Comparison of ENCODE assay signal across 9 mouse cellular contexts in genomic region chr5:74198446-74198845, GRCm38 (mm10). TPM values are rescaled to one million over a fixed set of nuclear protein-coding genes. Genes with fewer than 3 reads are reported as not detected.
DNase-seq lines count a peak whose midpoint lies in the region; ATAC-seq and TF ChIP-seq lines count a peak whose summit lies in the region.
"Had no signal": no experiment of that assay in that cellular context is flagged by ENCODE, and none has a peak within 500 bp of the region (broad histone marks: within the 10 kb centered on the region; RNA-seq: fewer than 3 reads in every experiment).

No protein-coding gene starts in this region.

- peak overlapping the region; percentile 100 for H3K4me3 ChIP-seq in heart, embryonic 13.5 days
- H3K4me3 ChIP-seq in midbrain, postnatal 0 days (ENCODE audit: low read depth, low read length): no peak overlapping the region
- H3K4me3 ChIP-seq in midbrain, embryonic 15.5 days: no peak overlapping the region
- no peak overlapping the region; the same call in 1 of the 2 replicates for H3K4me3 ChIP-seq in intestine, embryonic 16.5 days (ENCODE audit: low read length)
- peak overlapping the region; percentile 6; the same call in 1 of the 2 replicates for H3K4me3 ChIP-seq in stomach, postnatal 0 days (ENCODE audit: low read depth, low read length)

- peak overlapping the region; percentile 100 for H3K9ac ChIP-seq in heart, embryonic 13.5 days
- no peak overlapping the region for H3K9ac ChIP-seq in midbrain, postnatal 0 days (replicated peaks; ENCODE audit: low read length, poor library complexity, severe bottlenecking)
- H3K9ac ChIP-seq in midbrain, embryonic 15.5 days: no peak overlapping the region
- no peak overlapping the region for H3K9ac ChIP-seq in intestine, embryonic 16.5 days (ENCODE audit: low read depth, low read length)
- no peak overlapping the region for H3K9ac ChIP-seq in stomach, postnatal 0 days (ENCODE audit: low read length)

- 0 out of 2 replicates have a peak, but pooled peaks cover 1% of the 10 kb centered on the region for H3K27me3 ChIP-seq in heart, embryonic 13.5 days (replicated peaks)
- no peaks in the 10 kb centered on the region for H3K27me3 ChIP-seq in midbrain, postnatal 0 days (ENCODE audit: insufficient read depth, low read length)
- no peaks in the 10 kb centered on the region for H3K27me3 ChIP-seq in midbrain, embryonic 15.5 days (replicated peaks)
- no peaks in the 10 kb centered on the region for H3K27me3 ChIP-seq in intestine, embryonic 16.5 days (replicated peaks; ENCODE audit: control insufficient read depth, insufficient read depth, low read length)
- no peaks in the 10 kb centered on the region for H3K27me3 ChIP-seq in stomach, postnatal 0 days (ENCODE audit: control insufficient read depth, insufficient read depth, low read length)

- intact Hi-C loops in heart, postnatal 25 days (cut with DNase I): loop anchor here (5.0 to 10.0 kb wide), 4 partner anchors 51 to 194 kb away; no protein-coding TSS in a partner anchor

- DNase-seq in heart, postnatal 25 days (ENCODE audit: low spot score): no peak
- peak; percentile 67 for DNase-seq in midbrain, postnatal 0 days (ENCODE audit: low spot score)
- DNase-seq in stomach, postnatal 0 days (ENCODE audit: low spot score): no peak
- no peak for DNase-seq in right cerebral cortex, postnatal 4 days
- DNase-seq in layer of hippocampus, adult 11-12 months (ENCODE audit: low spot score): no peak
- DNase-seq: cerebellum, adult 11 months had no signal

- 56% methylated on average over 11 of the region's 11 CpGs for WGBS in heart, embryonic 13.5 days
- whole genome bisulfite sequencing in midbrain, postnatal 0 days: 80% methylated on average over 11 of the region's 11 CpGs
- WGBS in midbrain, embryonic 15.5 days: 81% methylated on average over 11 of the region's 11 CpGs
- 70% methylated on average over 11 of the region's 11 CpGs for WGBS in intestine, embryonic 16.5 days
- 56% methylated on average over 11 of the region's 11 CpGs for WGBS in stomach, postnatal 0 days

- no peak for ATAC-seq in heart, embryonic 13.5 days (ENCODE audit: extremely low read depth, insufficient number of reproducible peaks, low FRiP score, low TSS enrichment)
- ATAC-seq in midbrain, postnatal 0 days (ENCODE audit: low FRiP score): no peak
- no peak for ATAC-seq in midbrain, embryonic 15.5 days (replicated peaks)
- no peak for ATAC-seq in intestine, embryonic 16.5 days
- no peak for ATAC-seq in stomach, postnatal 0 days (ENCODE audit: low FRiP score, low TSS enrichment)

- H3K27ac ChIP-seq in heart, embryonic 13.5 days (replicated peaks): peak overlapping the region; percentile 95
- H3K27ac ChIP-seq in midbrain, postnatal 0 days (ENCODE audit: low read depth, low read length): no peak overlapping the region
- H3K27ac ChIP-seq in midbrain, embryonic 15.5 days: no peak overlapping the region
- no peak overlapping the region for H3K27ac ChIP-seq in intestine, embryonic 16.5 days (ENCODE audit: low read length)
- peak overlapping the region; percentile 49; the same call in 1 of the 2 replicates for H3K27ac ChIP-seq in stomach, postnatal 0 days (replicated peaks)

- peaks cover 70% of the 10 kb centered on the region for H3K4me1 ChIP-seq in heart, embryonic 13.5 days
- H3K4me1 ChIP-seq in midbrain, postnatal 0 days (ENCODE audit: insufficient read depth, low read length): peaks cover 6% of the 10 kb centered on the region
- H3K4me1 ChIP-seq in midbrain, embryonic 15.5 days: peaks cover 28% of the 10 kb centered on the region
- H3K4me1 ChIP-seq in intestine, embryonic 16.5 days (ENCODE audit: control insufficient read depth, insufficient read depth, low read length): peaks cover 35% of the 10 kb centered on the region
- H3K4me1 ChIP-seq in stomach, postnatal 0 days (replicated peaks; ENCODE audit: control insufficient read depth, insufficient read depth): peaks cover 7% of the 10 kb centered on the region

- no peak for TF ChIP-seq CTCF in midbrain, postnatal 0 days (IDR thresholded peaks at IDR 0.05)
- TF ChIP-seq CTCF in stomach, postnatal 0 days (IDR thresholded peaks at IDR 0.05; ENCODE audit: low read depth): no peak

- peak overlapping the region; percentile 94 for H3K4me2 ChIP-seq in heart, embryonic 13.5 days
- H3K4me2 ChIP-seq in midbrain, postnatal 0 days (ENCODE audit: low read depth, low read length, poor library complexity, severe bottlenecking): no peak overlapping the region
- H3K4me2 ChIP-seq in midbrain, embryonic 15.5 days: no peak overlapping the region
- H3K4me2 ChIP-seq in intestine, embryonic 16.5 days (ENCODE audit: low read depth, low read length): peak overlapping the region; percentile 99; the same call in 1 of the 2 replicates
- peak overlapping the region; percentile 98 for H3K4me2 ChIP-seq in stomach, postnatal 0 days (replicated peaks; ENCODE audit: low read depth)

- TF ChIP-seq EP300 in stomach, postnatal 0 days (optimal IDR thresholded peaks at IDR 0.05): no peak

- peaks cover 38% of the 10 kb centered on the region for H3K36me3 ChIP-seq in heart, embryonic 13.5 days
- H3K36me3 ChIP-seq in midbrain, postnatal 0 days (ENCODE audit: insufficient read depth, low read length): no peaks in the 10 kb centered on the region
- H3K36me3 ChIP-seq in midbrain, embryonic 15.5 days (replicated peaks): no peaks in the 10 kb centered on the region
- peaks cover 12% of the 10 kb centered on the region for H3K36me3 ChIP-seq in intestine, embryonic 16.5 days (ENCODE audit: control insufficient read depth, insufficient read depth, low read length)
- peaks cover 16% of the 10 kb centered on the region; the same call in 1 of the 2 replicates for H3K36me3 ChIP-seq in stomach, postnatal 0 days (ENCODE audit: control insufficient read depth, insufficient read depth, low read length)

- H3K9me3 ChIP-seq in heart, embryonic 13.5 days: no peaks in the 10 kb centered on the region
- no peaks in the 10 kb centered on the region for H3K9me3 ChIP-seq in midbrain, postnatal 0 days (ENCODE audit: low read length)
- no peaks in the 10 kb centered on the region for H3K9me3 ChIP-seq in midbrain, embryonic 15.5 days
- H3K9me3 ChIP-seq in intestine, embryonic 16.5 days (ENCODE audit: control insufficient read depth, low read length): no peaks in the 10 kb centered on the region
- no peaks in the 10 kb centered on the region for H3K9me3 ChIP-seq in stomach, postnatal 0 days (ENCODE audit: control insufficient read depth, low read length)

RNA-seq across cellular contexts. Expression of gene Rasl11b, which starts 3.4 kb away (rescaled TPM):
- polyA plus RNA-seq in heart, embryonic 13.5 days (2015; fragmentation: Nextera tagmentation; extraction: Ambion mirVana): 79.7 and 88.1 TPM in 2 replicates
- total RNA-seq in heart, postnatal 25 days (2021): 10 to 100 TPM; 35.8 to 50.2 TPM
- total RNA-seq in midbrain, postnatal 0 days (2014; rRNA removed): 2.6 TPM in 2 replicates
- polyA plus RNA-seq in midbrain, postnatal 0 days (2015; fragmentation: Nextera tagmentation; extraction: Ambion mirVana): 9.2 and 10.6 TPM in 2 replicates
- polyA plus RNA-seq in midbrain, embryonic 15.5 days (2015; fragmentation: Nextera tagmentation; extraction: Ambion mirVana): 11.4 and 12.9 TPM in 2 replicates
- polyA plus RNA-seq in intestine, embryonic 16.5 days (2015; fragmentation: Nextera tagmentation; extraction: Ambion mirVana): 31.5 and 37.6 TPM in 2 replicates
- 33.6 and 45.0 TPM in 2 replicates for polyA plus RNA-seq in stomach, postnatal 0 days (2015; fragmentation: Nextera tagmentation; extraction: Ambion mirVana)

Comparison
In these comparisons a context has a peak if more than half of its experiments do, and no peak if none do; other contexts are left out.
1. H3K27ac ChIP-seq: peak in heart, embryonic 13.5 days (single experiment) and stomach, postnatal 0 days (single experiment); none in midbrain, postnatal 0 days (single experiment), midbrain, embryonic 15.5 days (single experiment) and intestine, embryonic 16.5 days (single experiment).
2. H3K4me2 ChIP-seq: peak in heart, embryonic 13.5 days (single experiment), intestine, embryonic 16.5 days (single experiment) and stomach, postnatal 0 days (single experiment); none in midbrain, postnatal 0 days (single experiment) and midbrain, embryonic 15.5 days (single experiment).
3. H3K4me3 ChIP-seq: peak in heart, embryonic 13.5 days (single experiment) and stomach, postnatal 0 days (single experiment); none in midbrain, postnatal 0 days (single experiment), midbrain, embryonic 15.5 days (single experiment) and intestine, embryonic 16.5 days (single experiment).